Mouse (Mus musculus): ENCODE measurements at regions not wholly inside any gene's neighbourhood (a gene's known extent, or its start where the extent isn't known, plus 50 kb on each side); places are given as distances from the start of the nearest gene placed in this dataset.
"Not testable (repeated sequence)": the region's sequence is repeated elsewhere in the genome, so short reads cannot be mapped to it uniquely, and the experiment has no call there.

GRCm38 (mm10) chr16:54894661-54895060, 403.1 kb downstream of the Zpld1 start:
- Histone ChIP-seq H3K4me1 (ENCODE audit: control insufficient read depth, insufficient read depth, low read length) (no peaks in the 10 kb centered on the region), H3K27me3 (ENCODE audit: control insufficient read depth, insufficient read depth, low read length) (no peaks in the 10 kb centered on the region), H3K4me3 (ENCODE audit: low read depth, low read length) (no peak overlapping the region), H3K9ac (ENCODE audit: low read length) (no peak overlapping the region), H3K36me3 (ENCODE audit: control insufficient read depth, insufficient read depth, low read length) (no peaks in the 10 kb centered on the region), H3K27ac (ENCODE audit: low read depth, low read length) (no peak overlapping the region), H3K4me2 (no peak overlapping the region), H3K9me3 (ENCODE audit: control insufficient read depth, low read length) (no peaks in the 10 kb centered on the region)
- DNase-seq (ENCODE audit: low spot score, missing footprints) (no peak), ATAC-seq (ENCODE audit: low FRiP score) (no peak)
- WGBS: 86% methylated on average over 5 of the region's 5 CpGs

- no peak overlapping the region for H3K4me2 ChIP-seq
- ATAC-seq (ENCODE audit: low FRiP score) (0 out of 2 replicates have a peak, but pooled peaks have one; percentile 73), DNase-seq (ENCODE audit: low spot score, missing footprints) (no peak)
- H3K9ac ChIP-seq (ENCODE audit: low read length): no peak overlapping the region
- H3K27ac ChIP-seq (ENCODE audit: low read depth, low read length): no peak overlapping the region
- H3K27me3 ChIP-seq (ENCODE audit: control insufficient read depth, insufficient read depth, low read length): no peaks in the 10 kb centered on the region
- no peaks in the 10 kb centered on the region for H3K36me3 ChIP-seq (ENCODE audit: control insufficient read depth, insufficient read depth, low read length)
- H3K4me1 ChIP-seq (ENCODE audit: control insufficient read depth, insufficient read depth, low read length): 0 out of 2 replicates have a peak, but pooled peaks cover 2% of the 10 kb centered on the region
- no peak overlapping the region for H3K4me3 ChIP-seq (ENCODE audit: low read depth, low read length)
- no peaks in the 10 kb centered on the region for H3K9me3 ChIP-seq (ENCODE audit: control insufficient read depth, low read length)
Observed at GRCm38 (mm10) chr16:54857369-54857768, 440.4 kb downstream of the Zpld1 start.

DNA sequence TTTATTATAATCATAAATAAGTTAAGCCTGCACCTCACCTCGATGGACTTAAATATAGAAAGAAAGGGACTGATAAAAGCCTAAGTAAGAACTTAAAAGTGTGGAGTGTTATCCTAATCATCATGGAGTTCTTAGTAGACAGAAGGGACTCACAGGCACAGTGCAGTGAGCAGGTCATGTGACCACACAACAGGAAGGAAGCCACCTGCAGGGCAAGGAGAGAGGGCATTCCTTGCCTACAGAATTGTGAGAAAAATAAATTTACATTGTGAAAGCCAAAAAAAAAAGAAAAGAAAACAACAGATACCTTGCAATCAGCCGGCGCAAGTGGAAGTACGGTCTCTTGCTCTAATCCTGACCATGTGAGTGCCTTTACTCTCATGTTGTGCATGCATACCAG, 454.8 kb downstream of the Zpld1 start:
- H3K4me3 ChIP-seq (ENCODE audit: low read depth, low read length); DNase-seq (ENCODE audit: low spot score, missing footprints): not testable (repeated sequence)
- WGBS: 96% methylated on average over 3 of the region's 4 CpGs

More for the DNA sequence above, 454.8 kb downstream of the Zpld1 start:
- H3K4me1 ChIP-seq (ENCODE audit: control insufficient read depth, insufficient read depth, low read length); H3K36me3 ChIP-seq (ENCODE audit: control insufficient read depth, insufficient read depth, low read length); H3K9me3 ChIP-seq (ENCODE audit: control insufficient read depth, low read length); H3K27me3 ChIP-seq (ENCODE audit: control insufficient read depth, insufficient read depth, low read length); ATAC-seq (ENCODE audit: low FRiP score); H3K4me2 ChIP-seq; H3K27ac ChIP-seq (ENCODE audit: low read depth, low read length); H3K9ac ChIP-seq (ENCODE audit: low read length): not testable (repeated sequence)

Data from midbrain, embryonic 11.5 days (tissue).